8 mouse cellular contexts compared by ENCODE assay signal in the genomic region with DNA sequence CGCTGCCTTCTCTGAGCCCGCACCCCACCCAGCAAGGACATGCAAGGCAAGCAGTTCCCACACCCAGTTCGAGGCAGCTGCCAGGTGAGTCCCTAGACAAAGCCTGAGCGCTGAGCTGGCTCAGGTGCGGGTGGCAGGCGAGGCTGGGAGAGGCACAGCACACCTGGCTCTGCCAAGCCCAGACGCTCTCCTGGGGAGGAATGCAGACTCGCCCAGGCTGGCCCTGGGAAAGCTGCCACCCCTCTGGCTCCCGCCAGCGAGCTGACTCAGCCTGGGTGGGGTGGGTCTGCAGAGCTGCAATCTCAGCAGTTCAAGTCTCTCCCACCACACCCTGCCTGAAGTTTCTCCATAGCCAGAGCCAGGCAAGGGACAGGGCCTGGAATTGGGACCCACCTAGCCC. TPM values are rescaled to one million over a fixed set of nuclear protein-coding genes. Genes with fewer than 3 reads are reported as not detected.
DNase-seq lines count a peak whose midpoint lies in the region; ATAC-seq and TF ChIP-seq lines count a peak whose summit lies in the region.
"Had no signal": no experiment of that assay in that cellular context is flagged by ENCODE, and none has a peak within 500 bp of the region (broad histone marks: within the 10 kb centered on the region; RNA-seq: fewer than 3 reads in every experiment).

No protein-coding gene starts in this region.

- H3K36me3 ChIP-seq in E14TG2a.4 (ENCODE audit: insufficient read depth, low read length) = no peaks in the 10 kb centered on the region
- no peaks in the 10 kb centered on the region for H3K36me3 ChIP-seq in lung, embryonic 14.5 days (ENCODE audit: insufficient read depth)
- H3K36me3 ChIP-seq in thymus, adult 2 months (ENCODE audit: control insufficient read depth, insufficient read depth, low read length) = no peaks in the 10 kb centered on the region
- H3K36me3 ChIP-seq in forebrain, embryonic 15.5 days = no peaks in the 10 kb centered on the region

- no peak for TF ChIP-seq CTCF in E14TG2a.4 (conservative IDR thresholded peaks at IDR 0.05; ENCODE audit: low read length)
- no peak for TF ChIP-seq CTCF in lung, embryonic 14.5 days (IDR thresholded peaks at IDR 0.05; ENCODE audit: low read depth)
- TF ChIP-seq CTCF in thymus, adult 2 months (IDR thresholded peaks at IDR 0.05; ENCODE audit: borderline replicate concordance, control insufficient read depth, extremely low read depth, insufficient read depth, low read length, poor library complexity) = no peak

- ATAC-seq in lung, embryonic 14.5 days (ENCODE audit: insufficient read depth) = peak; percentile 60
- ATAC-seq in forebrain, embryonic 15.5 days (replicated peaks) = no peak

- H3K4me3 ChIP-seq in E14TG2a.4 (replicated peaks; ENCODE audit: low read length) = peak overlapping the region; percentile 63
- H3K4me3 ChIP-seq in lung, embryonic 14.5 days (ENCODE audit: low read depth, low read length) = no peak overlapping the region
- no peak overlapping the region for H3K4me3 ChIP-seq in thymus, adult 2 months (ENCODE audit: control insufficient read depth, insufficient read depth, low read length)
- H3K4me3 ChIP-seq in forebrain, embryonic 15.5 days = no peak overlapping the region

- H3K4me1 ChIP-seq in E14TG2a.4 (replicated peaks; ENCODE audit: low read depth, low read length) = peaks cover 81% of the 10 kb centered on the region
- 0 out of 2 replicates have a peak, but pooled peaks cover 6% of the 10 kb centered on the region for H3K4me1 ChIP-seq in lung, embryonic 14.5 days (ENCODE audit: insufficient read depth)
- H3K4me1 ChIP-seq in thymus, adult 2 months (replicated peaks; ENCODE audit: control insufficient read depth, insufficient read depth, low read length) = peaks cover 10% of the 10 kb centered on the region
- peaks cover 12% of the 10 kb centered on the region; the same call in 1 of the 2 replicates for H3K4me1 ChIP-seq in forebrain, embryonic 15.5 days

- H3K27me3 ChIP-seq in E14TG2a.4 (ENCODE audit: insufficient read depth, low read length) = peaks cover 18% of the 10 kb centered on the region
- H3K27me3 ChIP-seq in lung, embryonic 14.5 days (ENCODE audit: insufficient read depth, low read length) = no peaks in the 10 kb centered on the region
- H3K27me3 ChIP-seq in thymus, adult 2 months (ENCODE audit: control insufficient read depth, insufficient read depth, low read length) = no peaks in the 10 kb centered on the region
- H3K27me3 ChIP-seq in forebrain, embryonic 15.5 days = no peaks in the 10 kb centered on the region

- H3K9ac ChIP-seq in lung, embryonic 14.5 days = no peak overlapping the region
- H3K9ac ChIP-seq in forebrain, embryonic 15.5 days (replicated peaks) = no peak overlapping the region

- H3K27ac ChIP-seq in lung, embryonic 14.5 days (ENCODE audit: low read depth) = peak overlapping the region; percentile 84
- no peak overlapping the region for H3K27ac ChIP-seq in thymus, adult 2 months (ENCODE audit: control insufficient read depth, insufficient read depth, low read length)
- H3K27ac ChIP-seq in forebrain, embryonic 15.5 days (replicated peaks) = no peak overlapping the region

- 36% methylated on average over 10 of the region's 10 CpGs for WGBS in lung, embryonic 14.5 days
- WGBS in thymus, adult 2 months = 70% methylated on average over 10 of the region's 10 CpGs
- WGBS in forebrain, embryonic 15.5 days = 21% methylated on average over 10 of the region's 10 CpGs

- TF ChIP-seq POLR2A in thymus, adult 2 months (IDR thresholded peaks at IDR 0.05; ENCODE audit: control insufficient read depth, extremely low read depth, insufficient read depth, low read length, poor library complexity) = no peak

- no peaks in the 10 kb centered on the region for H3K9me3 ChIP-seq in E14TG2a.4 (ENCODE audit: low read length)
- no peaks in the 10 kb centered on the region for H3K9me3 ChIP-seq in lung, embryonic 14.5 days (ENCODE audit: low read depth, low read length)
- no peaks in the 10 kb centered on the region for H3K9me3 ChIP-seq in forebrain, embryonic 15.5 days

- H3K4me2 ChIP-seq in lung, embryonic 14.5 days = no peak overlapping the region
- H3K4me2 ChIP-seq in forebrain, embryonic 15.5 days (replicated peaks) = no peak overlapping the region

- DNase-seq in 3T3-L1 (ENCODE audit: low read depth, low spot score) = peak; percentile 84
- DNase-seq in gastrocnemius, postnatal 25 days = peak; percentile 78
- DNase-seq in lung, embryonic 14.5 days = peak; percentile 63
- peak; percentile 75 to 78 for DNase-seq in urinary bladder, postnatal 4 days (ENCODE audit: low spot score in 2 of 2)
- no peak for DNase-seq in thymus, adult 2 months

RNA-seq across cellular contexts. Expression of gene Krt42, which starts 17.4 kb away (rescaled TPM):
- not detected for total RNA-seq in gastrocnemius, postnatal 25 days (2021)
- polyA plus RNA-seq in lung, embryonic 14.5 days (2014; fragmentation: Nextera tagmentation; extraction: Ambion mirVana) = not detected in 2 replicates
- 0.31 and 0.97 TPM in 2 replicates for polyA plus RNA-seq in thymus, adult 2 months (2012; rRNA removed)
- polyA plus RNA-seq in forebrain, embryonic 15.5 days (2015; fragmentation: Nextera tagmentation; extraction: Ambion mirVana) = not detected in 2 replicates
- total RNA-seq: liver, adult 2 months had no signal
- polyA plus RNA-seq: liver, adult 2 months had no signal

RNA-seq across cellular contexts. Expression of gene Krt17, which starts 26.2 kb away (rescaled TPM):
- total RNA-seq in gastrocnemius, postnatal 25 days (2021) = not detected
- 2.1 and 2.9 TPM in 2 replicates for polyA plus RNA-seq in lung, embryonic 14.5 days (2014; fragmentation: Nextera tagmentation; extraction: Ambion mirVana)
- polyA plus RNA-seq in thymus, adult 2 months (2012; rRNA removed) = 238 and 276 TPM in 2 replicates
- polyA plus RNA-seq in forebrain, embryonic 15.5 days (2015; fragmentation: Nextera tagmentation; extraction: Ambion mirVana) = 0.31 TPM in 1 of 2 replicates, not detected in the other
- total RNA-seq: liver, adult 2 months had no signal
- polyA plus RNA-seq: liver, adult 2 months had no signal

RNA-seq across cellular contexts. Expression of gene Eif1, which starts 32.7 kb away (rescaled TPM):
- 1,000 to 10,000 TPM; 1,016 to 1,083 TPM for total RNA-seq in gastrocnemius, postnatal 25 days (2021)
- polyA plus RNA-seq in lung, embryonic 14.5 days (2014; fragmentation: Nextera tagmentation; extraction: Ambion mirVana) = 1,908 and 1,918 TPM in 2 replicates
- polyA plus RNA-seq in thymus, adult 2 months (2012; rRNA removed) = 117 and 131 TPM in 2 replicates
- polyA plus RNA-seq in forebrain, embryonic 15.5 days (2015; fragmentation: Nextera tagmentation; extraction: Ambion mirVana) = 1,252 and 1,271 TPM in 2 replicates

RNA-seq across cellular contexts. Expression of gene Krt16, which starts 38.3 kb away (rescaled TPM):
- total RNA-seq in gastrocnemius, postnatal 25 days (2021) = not detected
- not detected in 2 replicates for polyA plus RNA-seq in lung, embryonic 14.5 days (2014; fragmentation: Nextera tagmentation; extraction: Ambion mirVana)
- polyA plus RNA-seq in thymus, adult 2 months (2012; rRNA removed) = 4.1 and 4.8 TPM in 2 replicates
- not detected in 2 replicates for polyA plus RNA-seq in forebrain, embryonic 15.5 days (2015; fragmentation: Nextera tagmentation; extraction: Ambion mirVana)
- total RNA-seq: liver, adult 2 months had no signal
- polyA plus RNA-seq: liver, adult 2 months had no signal

RNA-seq across cellular contexts. Expression of gene Gast, which starts 47.2 kb away (rescaled TPM):
- total RNA-seq in gastrocnemius, postnatal 25 days (2021) = not detected
- not detected in 2 replicates for polyA plus RNA-seq in lung, embryonic 14.5 days (2014; fragmentation: Nextera tagmentation; extraction: Ambion mirVana)
- 2.0 and 2.4 TPM in 2 replicates for polyA plus RNA-seq in thymus, adult 2 months (2012; rRNA removed)
- polyA plus RNA-seq in forebrain, embryonic 15.5 days (2015; fragmentation: Nextera tagmentation; extraction: Ambion mirVana) = 0.57 and 0.78 TPM in 2 replicates
- total RNA-seq: liver, adult 2 months had no signal
- polyA plus RNA-seq: liver, adult 2 months had no signal

Comparison
In these comparisons a context has a peak if more than half of its experiments do, and no peak if none do; other contexts are left out.
1. RNA of gene Krt17, which starts 26.2 kb away (polyA plus RNA-seq): 238 to 276 TPM in thymus, adult 2 months; 2.1 to 2.9 TPM in lung, embryonic 14.5 days and 0.31 TPM in forebrain, embryonic 15.5 days; every median in the first group is over 10 times any median in the second.